Mouse (Mus musculus): ENCODE measurements around the gene Tbkbp1.

DNA sequence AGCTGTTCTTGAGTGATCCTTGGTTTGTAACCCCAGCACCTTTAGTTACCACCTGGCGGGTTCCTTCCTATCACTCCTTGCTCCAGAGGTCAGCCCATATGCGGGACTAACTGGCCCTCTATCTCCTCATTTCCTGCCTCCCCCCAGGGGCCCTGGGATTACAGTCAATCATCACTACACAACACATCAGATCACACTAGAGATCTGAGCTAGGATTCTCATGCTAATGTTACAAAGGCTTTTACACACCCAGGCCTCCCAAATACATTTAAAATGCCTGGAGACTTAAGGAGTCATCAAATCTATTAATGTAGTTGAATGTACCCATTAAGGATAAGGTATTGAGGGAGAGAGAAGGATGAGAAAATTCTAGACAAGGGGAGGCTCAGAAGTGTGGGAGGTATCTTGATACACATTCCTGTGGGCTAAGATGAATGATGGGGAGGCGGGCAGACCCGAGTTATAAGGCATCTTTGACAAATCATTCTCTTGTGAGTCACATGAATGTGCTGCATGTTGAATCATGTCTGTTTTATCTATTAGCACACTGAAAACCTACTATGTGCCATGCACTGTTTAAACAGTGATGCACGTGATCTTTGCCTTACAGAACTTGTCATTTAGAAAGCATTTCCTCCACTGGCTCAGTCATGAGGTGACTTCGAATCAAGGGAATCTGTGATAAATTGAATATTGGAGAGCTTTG, 40.8 kb upstream of the Tbkbp1 start:
- TF ChIP-seq TAL1 (IDR thresholded peaks at IDR 0.05; ENCODE audit: low read length) (no peak), GATA1 (IDR thresholded peaks at IDR 0.05; ENCODE audit: low read length) (no peak)

All from erythroblast, embryonic 14.5 days (primary cell).